Mouse (Mus musculus): Measurements from ENCODE around the gene Adgrl3. TPM values are rescaled to one million over a fixed set of nuclear protein-coding genes. Genes with fewer than 3 reads are reported as not detected.

Gene Adgrl3
- polyA plus RNA-seq, 1 experiment: 15.8 TPM

DNA sequence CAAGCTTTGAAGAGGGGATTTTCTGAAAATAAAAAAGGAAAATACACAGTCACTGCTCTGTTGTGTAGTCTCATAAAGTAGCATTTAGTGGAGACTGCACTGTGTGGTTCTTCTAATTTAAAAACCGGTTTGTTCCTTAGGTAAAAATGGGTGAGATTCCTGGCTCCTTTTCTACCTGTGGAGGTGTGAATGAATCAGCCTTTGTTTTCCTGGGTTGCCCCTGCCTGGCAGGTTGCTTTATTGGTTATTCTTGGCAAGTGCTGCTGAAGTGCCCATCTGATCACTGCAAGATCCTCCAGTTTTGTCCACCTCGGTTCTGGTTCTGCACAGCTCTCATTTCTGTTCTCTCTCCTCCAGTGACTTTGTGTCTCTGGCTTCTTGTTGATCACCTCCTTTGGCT is 136.3 kb downstream of the Adgrl3 start:
- Histone ChIP-seq H3ac (ENCODE audit: control insufficient read depth, insufficient read length) (no peak overlapping the region), H3K79me2 (ENCODE audit: control insufficient read depth, insufficient read depth) (no peaks in the 10 kb centered on the region), H3K27me3 (ENCODE audit: control insufficient read depth, insufficient read depth, insufficient read length) (no peaks in the 10 kb centered on the region), H3K4me3 (no peak overlapping the region), H3K36me3 (ENCODE audit: control insufficient read depth, insufficient read depth) (no peaks in the 10 kb centered on the region), H3K4me2 (ENCODE audit: low read depth) (no peak overlapping the region)
- TF ChIP-seq CEBPB (IDR thresholded peaks at IDR 0.05; ENCODE audit: insufficient read depth, poor library complexity, severe bottlenecking) (no peak), POLR2A (IDR thresholded peaks at IDR 0.05; ENCODE audit: insufficient read length, low read depth) (no peak), USF1 (IDR thresholded peaks at IDR 0.05; ENCODE audit: low read depth) (no peak), SRF (IDR thresholded peaks at IDR 0.05; ENCODE audit: control insufficient read depth, insufficient read length, low read depth) (no peak), TCF12 (IDR thresholded peaks at IDR 0.05; ENCODE audit: insufficient read depth, poor library complexity, severe bottlenecking) (no peak), REST (IDR thresholded peaks at IDR 0.05; ENCODE audit: insufficient read depth, insufficient read length) (no peak), E2F4 (IDR thresholded peaks at IDR 0.05; ENCODE audit: insufficient read depth) (no peak), MYOG (IDR thresholded peaks at IDR 0.05; ENCODE audit: control insufficient read depth in 1 of 3, insufficient read depth in 1 of 3, insufficient read length in 2 of 3, low read depth in 2 of 3) (no peak), POLR2AphosphoS2 (IDR thresholded peaks at IDR 0.05; ENCODE audit: insufficient read length, low read depth) (no peak), MAX (IDR thresholded peaks at IDR 0.05; ENCODE audit: low read depth) (no peak), MYOD1 (IDR thresholded peaks at IDR 0.05; ENCODE audit: control insufficient read depth in 1 of 3, insufficient read length in 2 of 3, low read depth in 2 of 3) (no peak)

DNA sequence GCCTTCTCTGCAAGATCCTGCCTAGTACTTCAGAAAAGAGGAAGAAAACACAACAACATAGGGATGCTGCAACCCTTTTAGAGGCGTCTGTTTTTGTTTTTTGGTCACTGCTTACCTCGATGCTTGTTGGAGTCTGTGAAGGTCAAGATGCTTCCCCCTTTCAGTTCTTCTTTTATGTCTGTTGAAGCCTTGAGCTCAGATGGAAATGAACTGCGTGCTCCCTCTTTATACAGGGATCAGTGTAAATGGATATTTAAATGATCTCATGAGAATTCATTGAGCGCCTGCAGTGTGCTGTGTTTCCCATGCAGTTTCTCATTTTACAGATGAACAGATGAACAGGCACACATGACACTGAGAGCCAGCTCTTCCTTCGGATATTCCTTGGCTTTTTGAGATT is 136.9 kb downstream of the Adgrl3 start:
- no peak overlapping the region for H3K4me3 ChIP-seq
- H3ac ChIP-seq (ENCODE audit: control insufficient read depth, insufficient read length): no peak overlapping the region
- TF ChIP-seq REST (IDR thresholded peaks at IDR 0.05; ENCODE audit: insufficient read depth, insufficient read length): no peak
- no peak for TF ChIP-seq MYOD1 (IDR thresholded peaks at IDR 0.05; ENCODE audit: control insufficient read depth in 1 of 3, insufficient read length in 2 of 3, low read depth in 2 of 3)
- TF ChIP-seq E2F4 (IDR thresholded peaks at IDR 0.05; ENCODE audit: insufficient read depth): no peak
- no peak for TF ChIP-seq TCF3 (IDR thresholded peaks at IDR 0.05; ENCODE audit: insufficient read length, low read depth)
- no peak for TF ChIP-seq CEBPB (IDR thresholded peaks at IDR 0.05; ENCODE audit: insufficient read depth, poor library complexity, severe bottlenecking)
- no peak for TF ChIP-seq POLR2AphosphoS2 (IDR thresholded peaks at IDR 0.05; ENCODE audit: insufficient read length, low read depth)
- TF ChIP-seq MAX (IDR thresholded peaks at IDR 0.05; ENCODE audit: low read depth): no peak
- no peak for TF ChIP-seq POLR2A (IDR thresholded peaks at IDR 0.05; ENCODE audit: insufficient read length, low read depth)
- no peak for TF ChIP-seq TCF12 (IDR thresholded peaks at IDR 0.05; ENCODE audit: insufficient read depth, poor library complexity, severe bottlenecking)
- TF ChIP-seq MYOG (IDR thresholded peaks at IDR 0.05; ENCODE audit: control insufficient read depth in 1 of 3, insufficient read depth in 1 of 3, insufficient read length in 2 of 3, low read depth in 2 of 3): no peak
- no peaks in the 10 kb centered on the region for H3K27me3 ChIP-seq (ENCODE audit: control insufficient read depth, insufficient read depth, insufficient read length)
- no peaks in the 10 kb centered on the region for H3K79me2 ChIP-seq (ENCODE audit: control insufficient read depth, insufficient read depth)
- no peak overlapping the region for H3K4me2 ChIP-seq (ENCODE audit: low read depth)
- no peaks in the 10 kb centered on the region for H3K36me3 ChIP-seq (ENCODE audit: control insufficient read depth, insufficient read depth)

DNA sequence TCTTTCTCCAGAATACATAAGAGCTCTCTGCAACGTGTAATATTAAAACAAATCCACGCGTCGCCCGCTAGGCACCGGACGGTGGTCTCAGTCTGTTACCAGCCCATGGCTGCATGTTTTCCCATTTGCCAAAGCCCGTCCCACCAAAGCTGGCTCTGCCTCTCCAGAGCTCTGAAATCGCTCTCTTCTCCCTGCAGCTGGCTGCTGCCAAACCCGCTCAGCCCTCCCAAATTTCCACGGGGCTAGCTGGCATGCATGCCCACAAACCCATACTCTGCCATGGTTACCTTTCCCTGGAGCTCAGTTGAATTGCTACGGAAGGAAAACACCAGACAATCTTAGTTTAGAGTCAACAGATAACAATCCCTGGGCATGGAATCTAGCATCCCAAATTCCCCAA is 139.1 kb downstream of the Adgrl3 start:
- H3K79me2 ChIP-seq (ENCODE audit: control insufficient read depth, insufficient read depth): no peaks in the 10 kb centered on the region
- no peak overlapping the region for H3ac ChIP-seq (ENCODE audit: control insufficient read depth, insufficient read length)
- no peak overlapping the region for H3K4me2 ChIP-seq (ENCODE audit: low read depth)
- H3K27me3 ChIP-seq (ENCODE audit: control insufficient read depth, insufficient read depth, insufficient read length): no peaks in the 10 kb centered on the region
- no peaks in the 10 kb centered on the region for H3K36me3 ChIP-seq (ENCODE audit: control insufficient read depth, insufficient read depth)
- TF ChIP-seq TCF3 (IDR thresholded peaks at IDR 0.05; ENCODE audit: insufficient read length, low read depth) (no peak), POLR2AphosphoS2 (IDR thresholded peaks at IDR 0.05; ENCODE audit: insufficient read length, low read depth) (no peak), MAX (IDR thresholded peaks at IDR 0.05; ENCODE audit: low read depth) (no peak), SRF (IDR thresholded peaks at IDR 0.05; ENCODE audit: control insufficient read depth, insufficient read length, low read depth) (no peak)
- no peak overlapping the region for H3K4me3 ChIP-seq

DNA sequence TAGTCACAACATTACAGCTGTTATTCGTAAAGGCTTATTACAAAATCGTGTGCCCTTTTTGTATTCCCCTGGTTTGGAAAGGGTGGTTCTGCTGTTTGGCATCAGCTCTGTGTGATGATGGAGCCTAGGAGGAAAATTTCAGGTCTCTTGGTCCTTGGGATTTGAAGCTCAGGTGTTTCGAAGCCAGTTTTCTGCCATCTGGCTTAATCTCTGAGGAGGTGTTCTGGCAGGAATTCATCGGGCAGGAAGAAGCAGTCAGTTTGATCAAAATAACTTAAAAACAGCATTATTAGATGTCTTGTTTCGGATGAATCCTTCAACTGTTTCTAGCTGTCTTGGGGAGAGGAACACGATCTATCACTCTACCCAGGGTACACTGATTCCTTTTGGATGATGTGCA is 140.5 kb downstream of the Adgrl3 start:
- no peak overlapping the region for H3K4me2 ChIP-seq (ENCODE audit: low read depth)
- TF ChIP-seq TCF3 (IDR thresholded peaks at IDR 0.05; ENCODE audit: insufficient read length, low read depth) (no peak), REST (IDR thresholded peaks at IDR 0.05; ENCODE audit: insufficient read depth, insufficient read length) (no peak), MYOD1 (IDR thresholded peaks at IDR 0.05; ENCODE audit: control insufficient read depth in 1 of 3, insufficient read length in 2 of 3, low read depth in 2 of 3) (no peak), SRF (IDR thresholded peaks at IDR 0.05; ENCODE audit: control insufficient read depth, insufficient read length, low read depth) (no peak), E2F4 (IDR thresholded peaks at IDR 0.05; ENCODE audit: insufficient read depth) (no peak), CEBPB (IDR thresholded peaks at IDR 0.05; ENCODE audit: insufficient read depth, poor library complexity, severe bottlenecking) (no peak), POLR2AphosphoS2 (IDR thresholded peaks at IDR 0.05; ENCODE audit: insufficient read length, low read depth) (no peak), USF1 (IDR thresholded peaks at IDR 0.05; ENCODE audit: low read depth) (no peak), POLR2A (IDR thresholded peaks at IDR 0.05; ENCODE audit: insufficient read length, low read depth) (no peak), MYOG (IDR thresholded peaks at IDR 0.05; ENCODE audit: control insufficient read depth in 1 of 3, insufficient read depth in 1 of 3, insufficient read length in 2 of 3, low read depth in 2 of 3) (no peak), MAX (IDR thresholded peaks at IDR 0.05; ENCODE audit: low read depth) (no peak), TCF12 (IDR thresholded peaks at IDR 0.05; ENCODE audit: insufficient read depth, poor library complexity, severe bottlenecking) (no peak)
- no peaks in the 10 kb centered on the region for H3K79me2 ChIP-seq (ENCODE audit: control insufficient read depth, insufficient read depth)
- no peak overlapping the region for H3ac ChIP-seq (ENCODE audit: control insufficient read depth, insufficient read length)
- no peaks in the 10 kb centered on the region for H3K27me3 ChIP-seq (ENCODE audit: control insufficient read depth, insufficient read depth, insufficient read length)
- H3K4me3 ChIP-seq: no peak overlapping the region
- no peaks in the 10 kb centered on the region for H3K36me3 ChIP-seq (ENCODE audit: control insufficient read depth, insufficient read depth)

DNA sequence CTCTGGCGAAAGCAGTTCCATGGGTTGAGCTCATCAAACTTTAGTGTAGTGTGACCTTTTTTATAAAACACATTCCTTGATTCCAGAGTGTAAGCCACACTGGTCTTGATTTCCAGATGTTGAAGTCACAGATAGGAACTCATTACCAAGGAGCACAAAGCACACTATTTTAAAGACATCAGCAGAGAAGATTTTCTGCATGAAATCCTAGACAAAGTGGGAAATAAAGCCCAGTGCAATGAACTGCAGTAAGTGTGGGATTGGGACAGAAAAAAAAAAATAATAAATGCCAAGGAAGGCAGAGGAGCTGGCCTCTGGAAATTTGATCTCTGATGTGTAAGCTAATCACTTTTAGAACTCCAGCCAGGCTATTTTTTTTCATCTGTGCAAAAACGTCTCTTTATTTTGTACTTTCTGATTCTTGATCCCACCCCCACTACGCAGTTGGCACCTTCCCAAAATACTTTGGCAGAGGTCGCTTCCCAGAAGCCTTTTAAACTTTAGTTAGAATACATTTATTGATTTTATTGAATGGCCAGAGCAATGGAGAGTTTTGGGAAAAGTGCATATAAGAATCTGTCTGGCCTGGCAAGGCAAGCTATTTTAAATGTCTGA is 169.0 kb downstream of the Adgrl3 start:
- no peak for TF ChIP-seq TCF3 (IDR thresholded peaks at IDR 0.05; ENCODE audit: insufficient read length, low read depth)
- no peak for TF ChIP-seq POLR2A (IDR thresholded peaks at IDR 0.05; ENCODE audit: insufficient read length, low read depth)
- TF ChIP-seq TCF12 (IDR thresholded peaks at IDR 0.05; ENCODE audit: insufficient read depth, poor library complexity, severe bottlenecking): no peak
- no peak for TF ChIP-seq CEBPB (IDR thresholded peaks at IDR 0.05; ENCODE audit: insufficient read depth, poor library complexity, severe bottlenecking)
- TF ChIP-seq SRF (IDR thresholded peaks at IDR 0.05; ENCODE audit: control insufficient read depth, insufficient read length, low read depth): no peak
- Histone ChIP-seq H3K79me2 (ENCODE audit: control insufficient read depth, insufficient read depth) (peaks cover 16% of the 10 kb centered on the region), H3K4me2 (ENCODE audit: low read depth) (peak overlapping the region; percentile 64), H3ac (ENCODE audit: control insufficient read depth, insufficient read length) (no peak overlapping the region), H3K36me3 (ENCODE audit: control insufficient read depth, insufficient read depth) (no peaks in the 10 kb centered on the region), H3K27me3 (ENCODE audit: control insufficient read depth, insufficient read depth, insufficient read length) (no peaks in the 10 kb centered on the region), H3K4me3 (no peak overlapping the region)
